Mouse (Mus musculus): ENCODE measurements around the gene Adgrg1.

DNA sequence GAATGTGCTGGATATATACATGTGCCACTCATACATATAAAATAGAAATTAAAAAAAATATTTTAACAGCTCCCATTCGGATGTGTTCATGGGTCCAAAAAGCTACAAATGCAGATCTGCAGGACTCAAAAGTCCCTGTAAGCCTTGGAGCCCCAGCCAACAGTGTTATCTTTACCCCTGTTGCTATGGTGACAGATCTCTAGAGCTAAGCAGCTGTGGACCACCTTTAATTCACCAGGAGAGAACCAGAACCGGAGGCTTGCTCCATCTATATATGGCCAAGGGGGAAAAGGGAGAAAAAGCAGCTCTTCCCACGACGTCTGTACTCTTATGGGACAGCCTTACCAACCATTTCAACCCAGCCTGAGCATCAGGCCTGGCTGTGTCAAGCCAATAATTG, 70.3 kb downstream of the Adgrg1 start:
- TF ChIP-seq EP300 (IDR thresholded peaks at IDR 0.05; ENCODE audit: insufficient read depth, low read depth, low read length) (no peak), CTCF (IDR thresholded peaks at IDR 0.05) (no peak)
